Mouse (Mus musculus): Measurements from ENCODE around the gene Rbsn. TPM values are rescaled to one million over a fixed set of nuclear protein-coding genes. Genes with fewer than 3 reads are reported as not detected.

Rbsn gene
- polyA plus RNA-seq, 1 experiment from 2014 or later: 14.7 TPM

DNA sequence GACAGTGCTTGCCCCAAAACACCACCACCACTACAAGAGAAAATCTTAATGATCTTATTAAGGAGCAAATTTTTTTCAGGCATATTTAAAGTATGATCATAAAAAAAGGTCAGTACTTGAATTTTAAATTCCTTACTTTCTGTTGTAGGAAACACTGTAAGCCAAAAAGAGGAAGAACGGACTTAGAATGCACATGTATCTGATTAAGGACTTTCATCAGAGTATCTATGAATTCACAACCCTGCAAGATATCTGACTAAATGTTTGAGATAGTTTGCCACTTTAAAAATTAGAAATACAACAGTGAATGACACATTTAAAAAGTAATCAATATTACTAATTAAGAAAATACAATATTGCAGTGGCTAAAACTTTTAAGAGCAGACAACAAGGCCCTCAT lies 38.3 kb downstream of the Rbsn start:
- WGBS: 92% methylated on average over 1 of the region's 1 CpGs
- H3K9me3 ChIP-seq: peaks cover 4% of the 10 kb centered on the region; the same call in 1 of the 2 replicates
- no peak overlapping the region for H3K9ac ChIP-seq
- no peaks in the 10 kb centered on the region for H3K4me1 ChIP-seq
- ATAC-seq (ENCODE audit: extremely low read depth, insufficient number of reproducible peaks, low FRiP score, low TSS enrichment): no peak
- no peak overlapping the region for H3K27ac ChIP-seq (replicated peaks)
- H3K4me3 ChIP-seq: no peak overlapping the region
- peaks cover 82% of the 10 kb centered on the region for H3K36me3 ChIP-seq
- H3K4me2 ChIP-seq: no peak overlapping the region
- no peaks in the 10 kb centered on the region for H3K27me3 ChIP-seq (replicated peaks)

- Histone ChIP-seq H3K27ac (replicated peaks) (no peak overlapping the region), H3K27me3 (replicated peaks) (no peaks in the 10 kb centered on the region), H3K4me3 (no peak overlapping the region), H3K4me1 (no peaks in the 10 kb centered on the region), H3K36me3 (peaks cover 96% of the 10 kb centered on the region), H3K4me2 (no peak overlapping the region), H3K9ac (no peak overlapping the region), H3K9me3 (no peaks in the 10 kb centered on the region)
- WGBS: 86% methylated on average over 1 of the region's 1 CpGs
- no peak for ATAC-seq (ENCODE audit: extremely low read depth, insufficient number of reproducible peaks, low FRiP score, low TSS enrichment)
Measured at GRCm38 (mm10) chr6:92162724-92163123, 52.0 kb downstream of the Rbsn start.

DNA sequence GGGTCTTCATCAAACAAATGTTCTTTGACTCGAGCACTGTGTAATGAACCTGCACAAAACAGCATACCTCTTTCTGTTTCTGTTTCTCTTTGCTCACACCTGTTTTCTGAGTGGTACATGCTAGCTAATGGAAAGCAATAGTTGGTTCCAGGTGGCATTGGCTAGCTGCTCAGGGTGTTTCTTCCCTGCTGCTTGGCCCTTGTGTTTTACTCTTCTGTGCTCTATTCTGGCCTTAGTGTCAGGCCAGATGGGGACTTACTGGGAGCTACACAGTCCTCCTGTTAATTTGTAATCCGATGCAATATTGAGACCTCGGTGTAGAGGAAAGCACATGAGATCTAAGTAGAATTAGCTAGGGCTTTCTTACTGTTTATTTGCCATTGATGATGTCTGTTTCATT lies 55.9 kb downstream of the Rbsn start:
- H3K4me2 ChIP-seq: no peak overlapping the region
- H3K36me3 ChIP-seq: peaks cover 99% of the 10 kb centered on the region
- no peaks in the 10 kb centered on the region for H3K9me3 ChIP-seq
- H3K4me1 ChIP-seq: peaks cover 5% of the 10 kb centered on the region
- 86% methylated on average over 3 of the region's 3 CpGs for whole genome bisulfite sequencing
- H3K27ac ChIP-seq (replicated peaks): no peak overlapping the region
- H3K27me3 ChIP-seq (replicated peaks): no peaks in the 10 kb centered on the region
- ATAC-seq (ENCODE audit: extremely low read depth, insufficient number of reproducible peaks, low FRiP score, low TSS enrichment): no peak
- no peak overlapping the region for H3K9ac ChIP-seq
- H3K4me3 ChIP-seq: no peak overlapping the region

DNA sequence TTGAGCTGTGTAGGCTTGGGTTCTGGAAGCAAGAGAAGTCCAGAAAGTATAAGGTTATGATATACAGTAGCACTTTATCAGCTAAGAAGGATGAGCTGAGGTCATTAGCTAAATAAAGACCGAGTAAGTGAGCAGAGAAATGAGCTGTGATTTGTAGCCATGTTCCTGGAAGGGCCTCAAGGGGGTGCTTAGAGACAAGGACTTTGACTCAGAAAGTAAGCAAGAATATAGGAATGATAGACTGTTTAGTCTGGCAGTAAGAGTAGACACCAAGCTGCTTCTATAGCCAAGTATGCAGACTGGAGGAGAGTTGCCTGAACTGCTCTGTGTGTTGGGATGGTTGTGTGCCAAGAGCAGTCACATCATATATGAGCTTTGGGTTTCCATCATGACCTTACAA lies 61.0 kb downstream of the Rbsn start:
- no peak overlapping the region for H3K9ac ChIP-seq
- no peak overlapping the region for H3K4me2 ChIP-seq

DNA sequence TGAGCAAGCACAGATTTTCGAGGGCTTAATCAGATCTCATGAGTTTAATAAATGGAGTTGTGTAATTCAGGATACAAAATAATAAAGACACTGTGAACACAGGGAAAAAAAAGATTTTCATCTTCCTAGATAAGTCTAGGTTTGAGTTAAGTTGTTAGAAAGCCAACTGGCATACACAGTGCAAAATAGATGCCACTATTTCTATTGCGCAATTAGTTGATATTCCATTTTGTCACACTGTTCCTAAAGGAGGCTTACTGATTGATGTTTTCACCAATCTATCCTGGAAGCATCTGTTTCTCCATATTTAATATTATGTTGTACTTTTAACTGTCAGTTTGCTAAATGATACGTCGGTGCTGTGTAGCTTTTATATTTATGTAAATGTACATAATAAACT lies 68.8 kb downstream of the Rbsn start:
- WGBS: 92% methylated on average over 4 of the region's 4 CpGs
- no peak for ATAC-seq (ENCODE audit: extremely low read depth, insufficient number of reproducible peaks, low FRiP score, low TSS enrichment)

More for the DNA sequence above, 61.0 kb downstream of the Rbsn start:
- whole genome bisulfite sequencing: 41% methylated on average over 1 of the region's 1 CpGs
- no peak for ATAC-seq (ENCODE audit: extremely low read depth, insufficient number of reproducible peaks, low FRiP score, low TSS enrichment)
- no peak overlapping the region for H3K4me3 ChIP-seq
- H3K4me1 ChIP-seq: peaks cover 17% of the 10 kb centered on the region
- peaks cover 90% of the 10 kb centered on the region for H3K36me3 ChIP-seq
- no peaks in the 10 kb centered on the region for H3K27me3 ChIP-seq (replicated peaks)
- H3K9me3 ChIP-seq: no peaks in the 10 kb centered on the region
- no peak overlapping the region for H3K27ac ChIP-seq (replicated peaks)

More for the DNA sequence above, 68.8 kb downstream of the Rbsn start:
- Histone ChIP-seq H3K36me3 (peaks cover 64% of the 10 kb centered on the region), H3K27ac (replicated peaks) (no peak overlapping the region), H3K4me3 (no peak overlapping the region), H3K4me1 (no peaks in the 10 kb centered on the region), H3K9ac (no peak overlapping the region), H3K4me2 (no peak overlapping the region), H3K9me3 (no peaks in the 10 kb centered on the region), H3K27me3 (replicated peaks) (no peaks in the 10 kb centered on the region)

Other genes with a start within 250 kb of the Rbsn start
- 11.4 and 12.0 TPM in 2 replicates for gene Fgd5, start 236.0 kb downstream of the Rbsn start, polyA plus RNA-seq (2015; fragmentation: Nextera tagmentation; extraction: Ambion mirVana)
- gene Nr2c2, start 123.5 kb downstream of the Rbsn start, polyA plus RNA-seq (2015; fragmentation: Nextera tagmentation; extraction: Ambion mirVana): 10.2 and 10.3 TPM in 2 replicates
- gene Mrps25, start 30.9 kb downstream of the Rbsn start, polyA plus RNA-seq (2015; fragmentation: Nextera tagmentation; extraction: Ambion mirVana): 66.8 and 81.7 TPM in 2 replicates
- 0.11 and 0.32 TPM in 2 replicates for gene Trh, start 29.7 kb upstream of the Rbsn start, polyA plus RNA-seq (2015; fragmentation: Nextera tagmentation; extraction: Ambion mirVana)